Mouse (Mus musculus): ENCODE results near the gene Map4. TPM values are rescaled to one million over a fixed set of nuclear protein-coding genes. Genes with fewer than 3 reads are reported as not detected.
A peak's percentile ranks its signal among the peaks of the same experiment; 100 is the strongest.

Map4 gene
- polyA plus RNA-seq, 1 experiment from 2014 or later: 78.9 TPM

DNA sequence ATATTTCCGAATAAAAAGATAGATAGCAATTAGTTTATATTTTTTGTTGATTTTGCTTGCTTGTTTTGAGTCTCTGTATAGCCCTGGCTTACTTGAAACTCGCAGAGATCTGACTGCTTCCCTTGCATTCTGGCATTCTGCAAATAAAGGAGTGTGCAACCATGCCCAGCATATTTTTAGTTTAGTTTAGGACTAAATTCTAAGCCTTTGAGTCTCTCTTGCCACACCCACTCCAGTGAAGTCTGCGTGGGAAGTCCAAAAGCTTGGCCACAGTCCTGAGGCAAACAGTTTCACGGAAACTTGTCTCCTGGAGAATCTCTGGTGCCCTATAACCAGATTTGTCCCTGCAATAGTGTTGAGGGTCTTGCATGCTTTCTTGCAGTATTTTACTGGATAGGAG is 113.1 kb downstream of the Map4 start:
- Histone ChIP-seq H3K9ac (ENCODE audit: low read depth, low read length) (no peak overlapping the region), H3K27me3 (ENCODE audit: control insufficient read depth, insufficient read depth, low read length) (no peaks in the 10 kb centered on the region), H3K4me2 (replicated peaks; ENCODE audit: low read depth, low read length) (no peak overlapping the region), H3K4me3 (ENCODE audit: low read depth, low read length) (no peak overlapping the region), H3K4me1 (replicated peaks; ENCODE audit: control insufficient read depth, insufficient read depth, low read length) (no peaks in the 10 kb centered on the region), H3K9me3 (ENCODE audit: control insufficient read depth, low read length) (no peaks in the 10 kb centered on the region), H3K36me3 (ENCODE audit: control insufficient read depth, insufficient read depth, low read length) (no peaks in the 10 kb centered on the region), H3K27ac (ENCODE audit: low read depth, low read length) (no peak overlapping the region)
- 91% methylated on average over 4 of the region's 4 CpGs for WGBS
- no peak for DNase-seq (ENCODE audit: low spot score)
- no peak for ATAC-seq (ENCODE audit: low FRiP score)

DNA sequence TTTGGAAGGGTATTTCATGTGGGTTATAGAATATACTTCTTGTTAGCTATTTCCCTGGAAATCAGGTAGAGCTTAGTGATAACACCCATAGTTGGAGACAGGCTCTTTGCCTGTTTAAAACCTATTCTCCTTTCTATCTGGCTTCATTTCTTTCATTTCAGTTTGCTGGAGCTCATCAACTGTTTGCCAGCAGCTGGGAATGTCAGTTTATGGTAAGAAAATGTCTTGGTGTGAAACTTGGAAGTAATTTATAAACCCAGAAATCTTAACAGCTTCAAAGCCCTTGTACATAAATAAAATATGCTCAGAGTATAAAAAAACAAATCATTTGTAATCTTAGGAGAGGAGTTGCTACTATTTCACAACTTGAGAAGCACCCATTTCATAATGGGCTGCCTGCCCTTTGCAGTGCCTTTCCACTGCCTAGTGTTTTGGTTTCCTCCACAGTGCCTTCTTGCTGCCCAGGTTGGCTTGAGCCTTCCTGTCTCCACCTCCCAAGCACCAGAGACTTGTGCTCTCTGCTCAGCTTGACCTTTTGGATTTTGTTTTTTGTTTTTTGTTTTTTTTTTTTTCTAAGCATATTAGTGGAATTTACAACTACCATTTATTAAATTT is 114.6 kb downstream of the Map4 start:
- Histone ChIP-seq H3K9ac (ENCODE audit: low read depth, low read length) (no peak overlapping the region), H3K4me2 (replicated peaks; ENCODE audit: low read depth, low read length) (no peak overlapping the region), H3K9me3 (ENCODE audit: control insufficient read depth, low read length) (no peaks in the 10 kb centered on the region), H3K27ac (ENCODE audit: low read depth, low read length) (no peak overlapping the region), H3K4me1 (replicated peaks; ENCODE audit: control insufficient read depth, insufficient read depth, low read length) (no peaks in the 10 kb centered on the region), H3K4me3 (ENCODE audit: low read depth, low read length) (no peak overlapping the region), H3K27me3 (ENCODE audit: control insufficient read depth, insufficient read depth, low read length) (no peaks in the 10 kb centered on the region), H3K36me3 (ENCODE audit: control insufficient read depth, insufficient read depth, low read length) (no peaks in the 10 kb centered on the region)
- DNase-seq (ENCODE audit: low spot score) (no peak), ATAC-seq (ENCODE audit: low FRiP score) (no peak)

DNA sequence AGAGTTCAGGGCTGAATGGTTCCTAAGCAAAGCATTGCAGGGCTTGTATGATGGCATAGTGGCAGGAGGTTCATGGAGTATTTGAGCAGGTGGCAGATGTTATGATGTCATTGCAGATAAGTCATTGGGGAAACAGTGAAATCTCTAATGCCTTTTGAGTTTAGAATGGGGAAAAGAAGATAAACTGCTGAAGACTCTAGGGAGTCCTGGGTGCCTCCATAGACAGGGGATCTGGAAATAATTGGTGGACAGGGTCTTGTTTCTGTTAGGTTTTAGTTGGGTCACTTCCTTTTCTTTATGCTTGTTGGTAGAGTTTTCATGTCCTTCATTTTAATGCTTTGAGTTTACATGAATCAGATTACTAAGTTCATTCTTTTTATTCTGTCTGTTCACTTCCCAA is 116.0 kb downstream of the Map4 start:
- no peak for DNase-seq (ENCODE audit: low spot score)
- ATAC-seq (ENCODE audit: low FRiP score): peak; percentile 38; the same call in 1 of the 2 replicates

DNA sequence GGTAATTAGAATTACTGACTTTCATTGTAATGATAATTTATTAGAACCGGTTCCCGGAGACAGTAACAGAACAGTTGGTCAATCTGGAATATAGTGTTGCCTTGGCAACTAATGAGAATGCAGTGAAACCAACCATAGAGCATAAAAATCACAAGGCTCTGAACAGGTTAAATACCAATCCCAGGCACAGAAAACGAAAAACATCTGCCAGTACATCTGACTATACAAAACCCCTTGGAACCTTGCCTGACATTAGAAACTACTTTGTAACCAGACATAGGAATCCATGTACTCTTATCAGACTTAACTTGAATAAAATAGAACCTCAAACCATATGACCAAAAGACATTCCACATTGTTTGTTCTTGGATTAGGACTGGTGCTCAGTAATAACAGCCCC is 116.6 kb downstream of the Map4 start:
- ATAC-seq (ENCODE audit: low FRiP score): peak; percentile 62
- WGBS: 27% methylated on average over 3 of the region's 3 CpGs
- DNase-seq (ENCODE audit: low spot score): peak; percentile 37

More for the DNA sequence above, 116.0 kb downstream of the Map4 start:
- no peak overlapping the region for H3K4me2 ChIP-seq (replicated peaks; ENCODE audit: low read depth, low read length)
- no peak overlapping the region for H3K4me3 ChIP-seq (ENCODE audit: low read depth, low read length)
- peaks cover 7% of the 10 kb centered on the region; the same call in 1 of the 2 replicates for H3K4me1 ChIP-seq (replicated peaks; ENCODE audit: control insufficient read depth, insufficient read depth, low read length)
- no peak overlapping the region for H3K9ac ChIP-seq (ENCODE audit: low read depth, low read length)
- H3K36me3 ChIP-seq (ENCODE audit: control insufficient read depth, insufficient read depth, low read length): no peaks in the 10 kb centered on the region
- H3K9me3 ChIP-seq (ENCODE audit: control insufficient read depth, low read length): no peaks in the 10 kb centered on the region
- no peaks in the 10 kb centered on the region for H3K27me3 ChIP-seq (ENCODE audit: control insufficient read depth, insufficient read depth, low read length)
- H3K27ac ChIP-seq (ENCODE audit: low read depth, low read length): no peak overlapping the region

DNA sequence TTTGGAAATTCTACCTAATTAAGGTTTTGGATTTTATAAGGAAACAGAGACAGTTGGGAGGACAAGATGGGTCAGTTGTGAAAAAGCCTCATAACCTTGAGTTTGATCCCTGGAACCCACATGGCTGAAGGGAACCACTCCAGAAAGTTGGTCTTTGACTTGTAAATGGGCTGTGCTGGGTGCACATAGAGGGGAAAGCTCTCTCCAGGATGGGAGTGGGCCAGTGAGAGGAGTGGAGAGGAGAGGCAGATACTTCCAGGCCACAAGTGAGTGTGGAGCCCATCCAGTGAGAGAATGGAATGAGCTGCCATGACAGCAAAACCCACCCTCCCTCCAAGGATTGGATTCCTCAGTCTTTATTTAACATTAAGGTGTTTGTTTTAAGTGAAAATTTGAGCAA is 119.9 kb downstream of the Map4 start:
- peaks cover 14% of the 10 kb centered on the region; the same call in 1 of the 2 replicates for H3K4me1 ChIP-seq (replicated peaks; ENCODE audit: control insufficient read depth, insufficient read depth, low read length)
- no peak for ATAC-seq (ENCODE audit: low FRiP score)
- no peaks in the 10 kb centered on the region for H3K27me3 ChIP-seq (ENCODE audit: control insufficient read depth, insufficient read depth, low read length)
- no peaks in the 10 kb centered on the region for H3K9me3 ChIP-seq (ENCODE audit: control insufficient read depth, low read length)
- H3K4me3 ChIP-seq (ENCODE audit: low read depth, low read length): no peak overlapping the region
- H3K4me2 ChIP-seq (replicated peaks; ENCODE audit: low read depth, low read length): no peak overlapping the region; the same call in 1 of the 2 replicates
- H3K27ac ChIP-seq (ENCODE audit: low read depth, low read length): no peak overlapping the region
- no peaks in the 10 kb centered on the region for H3K36me3 ChIP-seq (ENCODE audit: control insufficient read depth, insufficient read depth, low read length)
- no peak overlapping the region for H3K9ac ChIP-seq (ENCODE audit: low read depth, low read length)
- DNase-seq (ENCODE audit: low spot score): no peak

More for the DNA sequence above, 116.6 kb downstream of the Map4 start:
- Histone ChIP-seq H3K4me2 (replicated peaks; ENCODE audit: low read depth, low read length) (no peak overlapping the region), H3K27ac (ENCODE audit: low read depth, low read length) (peak overlapping the region; percentile 4; the same call in 1 of the 2 replicates), H3K4me1 (replicated peaks; ENCODE audit: control insufficient read depth, insufficient read depth, low read length) (peaks cover 8% of the 10 kb centered on the region; the same call in 1 of the 2 replicates), H3K9me3 (ENCODE audit: control insufficient read depth, low read length) (no peaks in the 10 kb centered on the region), H3K27me3 (ENCODE audit: control insufficient read depth, insufficient read depth, low read length) (no peaks in the 10 kb centered on the region), H3K9ac (ENCODE audit: low read depth, low read length) (no peak overlapping the region), H3K36me3 (ENCODE audit: control insufficient read depth, insufficient read depth, low read length) (no peaks in the 10 kb centered on the region), H3K4me3 (ENCODE audit: low read depth, low read length) (no peak overlapping the region)

DNA sequence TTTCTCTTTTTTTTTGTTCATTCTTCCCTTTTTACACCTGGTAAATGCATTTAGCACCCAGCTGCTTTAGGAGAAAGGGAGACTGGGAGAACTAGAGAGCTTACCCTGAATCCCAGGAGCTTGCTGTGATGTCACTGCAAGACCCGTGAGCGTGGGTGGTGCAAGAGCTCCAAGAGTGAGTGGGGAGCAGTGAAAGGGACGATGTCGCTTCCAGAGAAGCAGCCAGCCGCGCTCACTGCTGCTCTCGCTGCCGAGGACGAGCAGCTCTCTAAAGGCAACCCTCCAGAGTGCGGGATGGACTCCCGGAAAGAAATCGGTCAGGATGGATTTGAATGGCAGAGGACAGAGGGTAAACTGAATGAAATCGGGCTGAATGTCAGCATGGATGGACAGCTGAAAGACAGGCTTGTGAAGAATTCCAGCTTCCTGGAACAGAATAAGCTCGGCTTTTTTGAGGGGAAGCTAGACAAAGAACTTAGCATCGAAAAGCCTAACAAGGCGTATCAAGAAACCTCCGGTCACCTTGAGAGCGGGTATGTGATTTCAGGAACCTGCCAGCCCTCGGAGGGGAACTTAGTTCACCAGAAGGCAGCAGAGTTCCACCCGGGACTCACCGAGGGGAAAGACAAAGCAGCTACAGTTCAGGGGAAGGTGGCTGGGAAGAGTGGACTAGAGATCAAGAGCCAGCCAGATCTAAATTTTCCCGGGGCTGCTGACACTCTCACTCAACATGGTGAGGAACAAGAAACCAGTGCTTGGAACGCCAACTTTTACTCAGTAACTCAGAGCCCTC is 120.8 kb downstream of the Map4 start:
- Histone ChIP-seq H3K36me3 (ENCODE audit: control insufficient read depth, insufficient read depth, low read length) (no peaks in the 10 kb centered on the region), H3K9ac (ENCODE audit: low read depth, low read length) (peak overlapping the region; percentile 59), H3K27me3 (ENCODE audit: control insufficient read depth, insufficient read depth, low read length) (no peaks in the 10 kb centered on the region), H3K4me2 (replicated peaks; ENCODE audit: low read depth, low read length) (peak overlapping the region; percentile 54), H3K4me1 (replicated peaks; ENCODE audit: control insufficient read depth, insufficient read depth, low read length) (peaks cover 14% of the 10 kb centered on the region; the same call in 1 of the 2 replicates), H3K27ac (ENCODE audit: low read depth, low read length) (peak overlapping the region; percentile 90), H3K9me3 (ENCODE audit: control insufficient read depth, low read length) (no peaks in the 10 kb centered on the region), H3K4me3 (ENCODE audit: low read depth, low read length) (peak overlapping the region; percentile 33)
- 19% methylated on average over 23 of the region's 23 CpGs for WGBS
- DNase-seq (ENCODE audit: low spot score): peak; percentile 55
- ATAC-seq (ENCODE audit: low FRiP score): no peak

DNA sequence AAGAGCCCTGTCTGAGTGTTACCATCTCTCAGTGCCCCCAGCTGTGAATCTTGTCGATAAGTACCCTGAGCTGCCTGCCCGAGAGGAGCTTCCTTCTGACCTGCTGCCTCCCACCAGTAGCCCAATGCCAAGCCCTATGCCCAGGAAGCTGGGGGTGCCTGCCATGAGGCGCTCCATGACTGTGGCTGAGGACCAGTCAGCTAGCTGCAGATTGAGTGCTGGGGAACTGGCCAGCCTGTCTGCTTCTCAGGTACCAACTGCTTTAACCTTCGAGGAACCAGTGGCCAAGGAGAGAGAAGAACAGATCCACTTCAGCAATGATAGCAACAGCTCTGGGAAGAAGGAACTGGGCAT is 121.7 kb downstream of the Map4 start:
- WGBS: 39% methylated on average over 4 of the region's 4 CpGs
- H3K4me3 ChIP-seq (ENCODE audit: low read depth, low read length): peak overlapping the region; percentile 33
- H3K27ac ChIP-seq (ENCODE audit: low read depth, low read length): peak overlapping the region; percentile 90
- H3K4me2 ChIP-seq (replicated peaks; ENCODE audit: low read depth, low read length): peak overlapping the region; percentile 54
- H3K9me3 ChIP-seq (ENCODE audit: control insufficient read depth, low read length): no peaks in the 10 kb centered on the region
- ATAC-seq (ENCODE audit: low FRiP score) (0 out of 2 replicates have a peak, but pooled peaks have one; percentile 13), DNase-seq (ENCODE audit: low spot score) (no peak)
- peak overlapping the region; percentile 63 for H3K9ac ChIP-seq (ENCODE audit: low read depth, low read length)
- H3K4me1 ChIP-seq (replicated peaks; ENCODE audit: control insufficient read depth, insufficient read depth, low read length): peaks cover 14% of the 10 kb centered on the region; the same call in 1 of the 2 replicates
- H3K27me3 ChIP-seq (ENCODE audit: control insufficient read depth, insufficient read depth, low read length): no peaks in the 10 kb centered on the region
- H3K36me3 ChIP-seq (ENCODE audit: control insufficient read depth, insufficient read depth, low read length): no peaks in the 10 kb centered on the region

DNA sequence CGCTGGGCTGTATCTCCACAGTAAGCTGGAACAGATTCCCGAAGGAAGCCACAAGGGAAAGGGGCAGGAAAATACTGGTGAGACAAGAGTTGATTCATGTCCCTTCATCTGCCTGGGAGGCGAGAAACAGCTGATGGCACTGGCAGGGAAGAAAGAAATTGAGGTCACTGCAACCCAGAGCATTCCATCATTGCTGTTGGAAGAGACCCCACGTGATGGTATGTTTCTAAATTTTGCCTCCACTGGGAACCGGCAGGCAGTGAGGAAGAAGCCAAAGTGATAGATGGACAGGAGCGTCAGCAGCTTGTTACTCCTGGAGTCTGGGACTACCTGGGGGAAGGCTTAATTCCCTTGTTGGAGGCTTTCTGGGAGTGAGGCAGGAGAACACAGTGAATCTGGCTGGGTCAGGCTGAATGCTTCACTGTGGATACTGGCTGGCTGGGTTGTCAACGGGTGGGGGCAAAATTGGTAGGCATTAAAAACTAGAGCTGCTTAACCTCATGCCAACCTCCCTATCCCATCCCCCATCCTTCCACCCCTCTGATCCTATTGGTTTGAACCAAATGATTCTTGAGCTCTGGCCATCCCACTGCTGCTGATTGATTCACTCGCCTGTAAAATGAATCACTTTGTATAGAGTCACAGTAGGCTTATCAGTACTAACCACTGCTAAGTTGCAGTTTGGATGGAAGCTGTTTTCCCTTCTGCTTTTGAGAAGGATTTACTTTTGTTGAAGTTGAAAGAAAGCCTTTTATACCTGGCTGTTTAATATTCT is 122.2 kb downstream of the Map4 start:
- Histone ChIP-seq H3K9ac (ENCODE audit: low read depth, low read length) (peak overlapping the region; percentile 63), H3K4me3 (ENCODE audit: low read depth, low read length) (peak overlapping the region; percentile 33), H3K9me3 (ENCODE audit: control insufficient read depth, low read length) (no peaks in the 10 kb centered on the region), H3K4me2 (replicated peaks; ENCODE audit: low read depth, low read length) (peak overlapping the region; percentile 54), H3K4me1 (replicated peaks; ENCODE audit: control insufficient read depth, insufficient read depth, low read length) (peaks cover 14% of the 10 kb centered on the region; the same call in 1 of the 2 replicates), H3K36me3 (ENCODE audit: control insufficient read depth, insufficient read depth, low read length) (no peaks in the 10 kb centered on the region), H3K27ac (ENCODE audit: low read depth, low read length) (peak overlapping the region; percentile 90), H3K27me3 (ENCODE audit: control insufficient read depth, insufficient read depth, low read length) (no peaks in the 10 kb centered on the region)
- 19% methylated on average over 8 of the region's 8 CpGs for WGBS
- peak; percentile 93 for ATAC-seq (ENCODE audit: low FRiP score)
- peak; percentile 79 for DNase-seq (ENCODE audit: low spot score)
